Mouse (Mus musculus): Measurements from ENCODE around the gene Blcap. TPM values are rescaled to one million over a fixed set of nuclear protein-coding genes. Genes with fewer than 3 reads are reported as not detected.
A peak's percentile ranks its signal among the peaks of the same experiment; 100 is the strongest.

Blcap gene
- polyA plus RNA-seq, 1 experiment = 56.7 TPM

DNA sequence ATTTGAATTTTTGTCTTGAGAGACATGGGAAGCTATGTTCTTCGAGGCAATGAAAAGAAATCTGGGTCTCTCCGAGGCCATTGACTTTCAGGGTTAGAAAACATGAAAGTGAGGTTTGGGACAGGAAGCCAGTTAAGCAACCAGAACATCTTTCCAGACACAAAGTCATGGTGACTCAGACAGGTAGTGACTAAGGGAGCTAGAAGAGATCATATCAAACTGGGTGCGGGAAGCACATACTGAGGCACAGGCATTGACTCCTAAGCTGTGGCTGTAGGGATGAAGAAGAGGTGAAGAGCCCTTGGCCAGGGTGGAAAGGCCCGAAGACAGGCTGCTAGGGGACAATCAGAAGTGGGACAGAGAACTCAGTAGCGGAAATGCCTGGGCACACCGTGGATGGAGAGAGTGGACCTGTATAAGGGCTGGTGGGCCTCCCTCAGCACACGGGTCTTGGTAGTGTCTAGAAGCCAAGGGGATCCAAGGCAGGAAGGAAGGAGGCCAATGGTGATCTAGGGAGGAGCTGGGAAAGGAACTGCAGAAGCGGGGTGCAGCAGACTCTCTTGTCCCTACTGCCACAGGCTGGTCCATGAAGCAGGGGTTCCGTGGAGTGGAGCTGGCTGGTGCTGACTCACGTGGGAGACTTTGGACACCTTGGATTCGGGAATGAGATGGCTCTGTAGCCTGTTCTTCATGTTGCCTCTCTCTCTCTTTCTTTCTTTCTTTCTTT is 3.7 kb downstream of the Blcap start:
- no peaks in the 10 kb centered on the region for H3K9me3 ChIP-seq (replicated peaks; ENCODE audit: control insufficient read depth, insufficient read depth, low read length, poor library complexity, severe bottlenecking)
- peak overlapping the region; percentile 89 for H3K27ac ChIP-seq (ENCODE audit: insufficient read depth, low read length)
- H3K9ac ChIP-seq (ENCODE audit: low read depth, poor library complexity, severe bottlenecking) = peak overlapping the region; percentile 68
- H3K36me3 ChIP-seq (ENCODE audit: control insufficient read depth, insufficient read depth, low read length, poor library complexity, severe bottlenecking) = no peaks in the 10 kb centered on the region
- H3K27me3 ChIP-seq (ENCODE audit: control insufficient read depth, insufficient read depth, low read length, poor library complexity, severe bottlenecking) = no peaks in the 10 kb centered on the region
- H3K4me3 ChIP-seq (ENCODE audit: low read depth, low read length) = peak overlapping the region; percentile 67
- H3K4me1 ChIP-seq (ENCODE audit: control insufficient read depth, insufficient read depth, low read length) = peaks cover 6% of the 10 kb centered on the region
- TF ChIP-seq POLR2A (IDR thresholded peaks at IDR 0.05; ENCODE audit: insufficient read depth, low read length) (no peak), EP300 (IDR thresholded peaks at IDR 0.05; ENCODE audit: insufficient read depth, low read depth, low read length) (0 out of 2 replicates have a peak, but pooled peaks have one; percentile 67)

DNA sequence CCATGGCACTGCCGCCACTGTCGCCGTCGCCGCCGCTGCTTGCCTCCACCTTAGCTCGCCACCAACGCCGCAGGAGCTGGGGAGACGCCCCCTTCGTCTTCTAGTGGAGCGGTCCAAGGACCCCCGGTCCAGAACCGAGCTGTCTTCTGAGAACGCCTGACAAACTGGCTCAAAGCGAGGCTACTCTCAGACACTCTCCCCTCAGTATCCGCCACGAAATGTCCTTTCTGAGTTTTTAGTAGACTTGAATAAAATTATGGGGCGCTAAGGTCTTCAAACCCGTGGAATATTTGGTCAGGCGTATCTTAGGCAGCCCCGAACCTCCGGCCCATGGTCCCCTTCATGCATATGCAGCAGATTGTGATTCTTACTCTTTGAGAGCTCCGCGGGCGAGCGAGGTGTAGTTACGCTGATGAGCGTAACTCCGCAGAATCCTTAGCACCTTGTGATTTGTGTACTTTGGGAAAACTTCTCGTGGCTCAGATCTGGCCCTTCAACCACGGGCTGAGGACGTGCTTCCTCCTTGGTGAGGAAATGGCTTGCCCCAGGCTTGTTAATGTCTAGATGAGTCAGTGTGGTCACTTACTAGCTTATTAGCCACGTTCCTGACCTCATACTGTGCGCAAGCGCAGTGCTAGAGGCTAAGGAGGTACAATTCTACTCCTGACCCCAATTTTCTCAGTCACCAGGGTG is 4.7 kb downstream of the Blcap start:
- peak overlapping the region; percentile 89 for H3K27ac ChIP-seq (ENCODE audit: insufficient read depth, low read length)
- H3K27me3 ChIP-seq (ENCODE audit: control insufficient read depth, insufficient read depth, low read length, poor library complexity, severe bottlenecking) = no peaks in the 10 kb centered on the region
- H3K36me3 ChIP-seq (ENCODE audit: control insufficient read depth, insufficient read depth, low read length, poor library complexity, severe bottlenecking) = 0 out of 2 replicates have a peak, but pooled peaks cover 4% of the 10 kb centered on the region
- H3K4me3 ChIP-seq (ENCODE audit: low read depth, low read length) = peak overlapping the region; percentile 99
- no peak for TF ChIP-seq EP300 (IDR thresholded peaks at IDR 0.05; ENCODE audit: insufficient read depth, low read depth, low read length)
- TF ChIP-seq CTCF (IDR thresholded peaks at IDR 0.05; ENCODE audit: low read depth, low read length) = no peak
- TF ChIP-seq POLR2A (IDR thresholded peaks at IDR 0.05; ENCODE audit: insufficient read depth, low read length) = peak; percentile 93
- peaks cover 6% of the 10 kb centered on the region for H3K4me1 ChIP-seq (ENCODE audit: control insufficient read depth, insufficient read depth, low read length)
- peak overlapping the region; percentile 68 for H3K9ac ChIP-seq (ENCODE audit: low read depth, poor library complexity, severe bottlenecking)
- H3K9me3 ChIP-seq (replicated peaks; ENCODE audit: control insufficient read depth, insufficient read depth, low read length, poor library complexity, severe bottlenecking) = peaks cover 8% of the 10 kb centered on the region

DNA sequence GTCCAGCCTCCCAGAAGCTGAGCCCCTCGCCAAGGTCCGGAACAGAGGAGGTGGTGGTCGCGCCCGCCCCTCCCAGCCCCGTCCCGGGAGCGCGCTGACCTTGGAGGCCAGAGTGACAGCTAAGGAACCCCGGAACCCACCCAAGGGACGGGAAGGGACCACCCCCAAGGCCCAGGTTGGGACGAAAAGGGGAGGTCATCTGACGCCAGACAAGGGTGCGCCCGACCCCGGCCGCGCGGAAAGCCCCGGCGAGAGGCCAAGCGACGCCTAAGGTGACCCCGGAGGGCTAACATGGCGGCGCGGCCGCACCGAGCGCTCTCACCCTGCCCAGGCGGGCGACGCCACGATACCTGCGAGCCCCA is 5.2 kb downstream of the Blcap start:
- peaks cover 12% of the 10 kb centered on the region for H3K9me3 ChIP-seq (replicated peaks; ENCODE audit: control insufficient read depth, insufficient read depth, low read length, poor library complexity, severe bottlenecking)
- H3K27ac ChIP-seq (ENCODE audit: insufficient read depth, low read length) = no peak overlapping the region
- H3K27me3 ChIP-seq (ENCODE audit: control insufficient read depth, insufficient read depth, low read length, poor library complexity, severe bottlenecking) = no peaks in the 10 kb centered on the region
- H3K4me3 ChIP-seq (ENCODE audit: low read depth, low read length) = peak overlapping the region; percentile 99
- 0 out of 2 replicates have a peak, but pooled peaks cover 4% of the 10 kb centered on the region for H3K36me3 ChIP-seq (ENCODE audit: control insufficient read depth, insufficient read depth, low read length, poor library complexity, severe bottlenecking)
- H3K9ac ChIP-seq (ENCODE audit: low read depth, poor library complexity, severe bottlenecking) = peak overlapping the region; percentile 68
- peaks cover 6% of the 10 kb centered on the region for H3K4me1 ChIP-seq (ENCODE audit: control insufficient read depth, insufficient read depth, low read length)
- TF ChIP-seq EP300 (IDR thresholded peaks at IDR 0.05; ENCODE audit: insufficient read depth, low read depth, low read length) = no peak
- no peak for TF ChIP-seq CTCF (IDR thresholded peaks at IDR 0.05; ENCODE audit: low read depth, low read length)
- no peak for TF ChIP-seq POLR2A (IDR thresholded peaks at IDR 0.05; ENCODE audit: insufficient read depth, low read length)

DNA sequence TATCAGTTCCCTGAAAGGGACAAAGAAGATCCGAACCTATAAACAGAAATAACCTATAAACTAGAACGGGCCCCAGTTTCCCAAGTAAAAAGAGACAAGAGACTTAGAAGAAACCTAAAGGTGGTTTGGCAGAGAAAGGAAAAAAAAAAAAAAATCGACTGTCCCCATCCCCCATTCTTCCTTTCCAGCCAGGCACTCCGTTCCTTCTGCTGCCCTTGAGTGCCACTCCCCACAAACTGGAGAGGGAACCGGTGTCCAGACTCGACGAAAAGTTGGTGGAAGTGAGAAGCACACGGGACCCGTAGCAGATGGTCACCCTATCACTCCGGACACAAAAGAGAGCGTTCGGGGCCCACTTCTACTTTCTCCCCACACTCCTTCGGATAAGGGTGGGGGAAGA is 5.6 kb downstream of the Blcap start:
- Histone ChIP-seq H3K4me3 (ENCODE audit: low read depth, low read length) (peak overlapping the region; percentile 99), H3K36me3 (ENCODE audit: control insufficient read depth, insufficient read depth, low read length, poor library complexity, severe bottlenecking) (0 out of 2 replicates have a peak, but pooled peaks cover 4% of the 10 kb centered on the region), H3K27me3 (ENCODE audit: control insufficient read depth, insufficient read depth, low read length, poor library complexity, severe bottlenecking) (no peaks in the 10 kb centered on the region), H3K27ac (ENCODE audit: insufficient read depth, low read length) (no peak overlapping the region), H3K9ac (ENCODE audit: low read depth, poor library complexity, severe bottlenecking) (peak overlapping the region; percentile 68), H3K4me1 (ENCODE audit: control insufficient read depth, insufficient read depth, low read length) (peaks cover 6% of the 10 kb centered on the region), H3K9me3 (replicated peaks; ENCODE audit: control insufficient read depth, insufficient read depth, low read length, poor library complexity, severe bottlenecking) (peaks cover 12% of the 10 kb centered on the region)
- TF ChIP-seq CTCF (IDR thresholded peaks at IDR 0.05; ENCODE audit: low read depth, low read length) (no peak), POLR2A (IDR thresholded peaks at IDR 0.05; ENCODE audit: insufficient read depth, low read length) (no peak), EP300 (IDR thresholded peaks at IDR 0.05; ENCODE audit: insufficient read depth, low read depth, low read length) (no peak)

GRCm38 (mm10) chr2:157564723-157565122 is 6.4 kb downstream of the Blcap start:
- TF ChIP-seq CTCF (IDR thresholded peaks at IDR 0.05; ENCODE audit: low read depth, low read length) (no peak), POLR2A (IDR thresholded peaks at IDR 0.05; ENCODE audit: insufficient read depth, low read length) (no peak)
- H3K27ac ChIP-seq (ENCODE audit: insufficient read depth, low read length) = no peak overlapping the region
- no peak overlapping the region for H3K4me3 ChIP-seq (ENCODE audit: low read depth, low read length)
- H3K27me3 ChIP-seq (ENCODE audit: control insufficient read depth, insufficient read depth, low read length, poor library complexity, severe bottlenecking) = no peaks in the 10 kb centered on the region
- H3K4me1 ChIP-seq (ENCODE audit: control insufficient read depth, insufficient read depth, low read length) = peaks cover 5% of the 10 kb centered on the region
- no peak overlapping the region for H3K9ac ChIP-seq (ENCODE audit: low read depth, poor library complexity, severe bottlenecking)
- H3K36me3 ChIP-seq (ENCODE audit: control insufficient read depth, insufficient read depth, low read length, poor library complexity, severe bottlenecking) = 0 out of 2 replicates have a peak, but pooled peaks cover 4% of the 10 kb centered on the region
- peaks cover 14% of the 10 kb centered on the region for H3K9me3 ChIP-seq (replicated peaks; ENCODE audit: control insufficient read depth, insufficient read depth, low read length, poor library complexity, severe bottlenecking)

- peaks cover 2% of the 10 kb centered on the region for H3K4me1 ChIP-seq (ENCODE audit: control insufficient read depth, insufficient read depth, low read length)
- peaks cover 28% of the 10 kb centered on the region for H3K9me3 ChIP-seq (replicated peaks; ENCODE audit: control insufficient read depth, insufficient read depth, low read length, poor library complexity, severe bottlenecking)
- H3K27me3 ChIP-seq (ENCODE audit: control insufficient read depth, insufficient read depth, low read length, poor library complexity, severe bottlenecking) = no peaks in the 10 kb centered on the region
- H3K4me3 ChIP-seq (ENCODE audit: low read depth, low read length) = no peak overlapping the region
- H3K36me3 ChIP-seq (ENCODE audit: control insufficient read depth, insufficient read depth, low read length, poor library complexity, severe bottlenecking) = 0 out of 2 replicates have a peak, but pooled peaks cover 4% of the 10 kb centered on the region
- H3K27ac ChIP-seq (ENCODE audit: insufficient read depth, low read length) = no peak overlapping the region
- H3K9ac ChIP-seq (ENCODE audit: low read depth, poor library complexity, severe bottlenecking) = no peak overlapping the region
- TF ChIP-seq POLR2A (IDR thresholded peaks at IDR 0.05; ENCODE audit: insufficient read depth, low read length) (no peak), EP300 (IDR thresholded peaks at IDR 0.05; ENCODE audit: insufficient read depth, low read depth, low read length) (no peak), CTCF (IDR thresholded peaks at IDR 0.05; ENCODE audit: low read depth, low read length) (no peak)
These were observed 8.0 kb downstream of the Blcap start for GRCm38 (mm10) chr2:157563031-157563430.
